Mouse (Mus musculus): ENCODE measurements around the gene Axl. TPM values are rescaled to one million over a fixed set of nuclear protein-coding genes. Genes with fewer than 3 reads are reported as not detected.
"Not testable (repeated sequence)": the region's sequence is repeated elsewhere in the genome, so short reads cannot be mapped to it uniquely, and the experiment has no call there.

Axl gene
- polyA plus RNA-seq, 1 experiment from 2014 or later, result 56.5 TPM

GRCm38 (mm10) chr7:25746844-25747243 is 41.7 kb downstream of the Axl start:
- Histone ChIP-seq H3K27me3 (no peaks in the 10 kb centered on the region), H3K27ac (no peak overlapping the region), H3K9me3 (no peaks in the 10 kb centered on the region), H3K9ac (no peak overlapping the region), H3K4me3 (no peak overlapping the region), H3K36me3 (peaks cover 94% of the 10 kb centered on the region), H3K4me1 (peaks cover under 1% of the 10 kb centered on the region; the same call in 1 of the 2 replicates), H3K4me2 (no peak overlapping the region)
- 42% methylated on average over 3 of the region's 3 CpGs for WGBS
- no peak for ATAC-seq (ENCODE audit: borderline replicate concordance, extremely low read depth, low FRiP score, low TSS enrichment)

GRCm38 (mm10) chr7:25738277-25738676 is 50.2 kb downstream of the Axl start:
- Histone ChIP-seq H3K4me2 (no peak overlapping the region), H3K9ac (no peak overlapping the region), H3K27me3 (no peaks in the 10 kb centered on the region), H3K27ac (no peak overlapping the region), H3K4me1 (no peaks in the 10 kb centered on the region), H3K4me3 (no peak overlapping the region), H3K36me3 (peaks cover 95% of the 10 kb centered on the region), H3K9me3 (no peaks in the 10 kb centered on the region)
- 85% methylated on average over 3 of the region's 3 CpGs for WGBS
- ATAC-seq (ENCODE audit: borderline replicate concordance, extremely low read depth, low FRiP score, low TSS enrichment), result no peak

GRCm38 (mm10) chr7:25736920-25737319 is 51.6 kb downstream of the Axl start:
- Histone ChIP-seq H3K27me3 (no peaks in the 10 kb centered on the region), H3K27ac (no peak overlapping the region), H3K36me3 (peaks cover 95% of the 10 kb centered on the region), H3K4me1 (no peaks in the 10 kb centered on the region), H3K4me2 (no peak overlapping the region), H3K9me3 (no peaks in the 10 kb centered on the region), H3K4me3 (no peak overlapping the region), H3K9ac (no peak overlapping the region)
- 91% methylated on average over 2 of the region's 2 CpGs for WGBS
- ATAC-seq (ENCODE audit: borderline replicate concordance, extremely low read depth, low FRiP score, low TSS enrichment), result no peak

- H3K4me3 ChIP-seq, result no peak overlapping the region
- H3K9ac ChIP-seq, result no peak overlapping the region
- no peaks in the 10 kb centered on the region for H3K4me1 ChIP-seq
- H3K27me3 ChIP-seq, result no peaks in the 10 kb centered on the region
- H3K9me3 ChIP-seq, result no peaks in the 10 kb centered on the region
- no peak for ATAC-seq (ENCODE audit: borderline replicate concordance, extremely low read depth, low FRiP score, low TSS enrichment)
- no peak overlapping the region for H3K4me2 ChIP-seq
- 43% methylated on average over 4 of the region's 4 CpGs for WGBS
- peaks cover 94% of the 10 kb centered on the region for H3K36me3 ChIP-seq
- no peak overlapping the region for H3K27ac ChIP-seq
Observed at GRCm38 (mm10) chr7:25734991-25735390, 53.5 kb downstream of the Axl start.

- Histone ChIP-seq H3K4me1 (no peaks in the 10 kb centered on the region), H3K4me2 (no peak overlapping the region), H3K27ac (no peak overlapping the region), H3K4me3 (no peak overlapping the region), H3K27me3 (no peaks in the 10 kb centered on the region), H3K36me3 (peaks cover 94% of the 10 kb centered on the region), H3K9me3 (no peaks in the 10 kb centered on the region), H3K9ac (no peak overlapping the region)
- 84% methylated on average over 8 of the region's 8 CpGs for WGBS
- ATAC-seq (ENCODE audit: borderline replicate concordance, extremely low read depth, low FRiP score, low TSS enrichment), result no peak
Observed at GRCm38 (mm10) chr7:25731294-25732055, 57.0 kb downstream of the Axl start.

- Histone ChIP-seq H3K4me2 (no peak overlapping the region), H3K36me3 (peaks cover 95% of the 10 kb centered on the region), H3K4me3 (no peak overlapping the region), H3K9ac (no peak overlapping the region), H3K27me3 (no peaks in the 10 kb centered on the region), H3K27ac (no peak overlapping the region), H3K4me1 (no peaks in the 10 kb centered on the region), H3K9me3 (no peaks in the 10 kb centered on the region)
- ATAC-seq (ENCODE audit: borderline replicate concordance, extremely low read depth, low FRiP score, low TSS enrichment), result no peak
- 95% methylated on average over 2 of the region's 2 CpGs for WGBS
Observed at GRCm38 (mm10) chr7:25729862-25730261, 58.6 kb downstream of the Axl start.

- Histone ChIP-seq H3K4me2 (no peak overlapping the region), H3K4me3 (no peak overlapping the region), H3K9ac (no peak overlapping the region), H3K27me3 (no peaks in the 10 kb centered on the region), H3K27ac (no peak overlapping the region), H3K9me3 (no peaks in the 10 kb centered on the region), H3K36me3 (peaks cover 95% of the 10 kb centered on the region), H3K4me1 (no peaks in the 10 kb centered on the region)
- no peak for ATAC-seq (ENCODE audit: borderline replicate concordance, extremely low read depth, low FRiP score, low TSS enrichment)
- 24% methylated on average over 2 of the region's 2 CpGs for WGBS
Observed at GRCm38 (mm10) chr7:25729396-25729795, 59.1 kb downstream of the Axl start.

DNA sequence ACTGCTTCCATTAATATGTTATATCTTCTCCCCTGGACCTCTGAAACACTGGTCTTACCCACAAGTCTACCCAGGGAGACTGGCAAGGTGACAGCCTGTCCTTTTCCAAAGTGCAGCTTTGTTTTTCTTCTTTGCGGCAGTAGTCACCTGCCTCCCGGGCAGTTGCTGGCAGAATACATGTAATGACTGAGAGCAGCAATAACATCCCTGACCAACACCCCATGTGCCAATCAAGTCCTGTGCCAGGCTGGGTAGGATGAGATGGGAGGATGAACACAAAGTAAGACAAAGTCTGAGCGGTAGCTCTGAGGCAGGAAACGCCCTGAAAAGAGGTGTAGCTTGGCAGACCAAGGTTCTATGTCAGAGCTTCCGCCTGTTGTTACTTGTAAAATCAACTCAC is 60.7 kb downstream of the Axl start:
- no peaks in the 10 kb centered on the region for H3K9me3 ChIP-seq
- H3K4me3 ChIP-seq, result no peak overlapping the region
- ATAC-seq (ENCODE audit: borderline replicate concordance, extremely low read depth, low FRiP score, low TSS enrichment), result no peak
- H3K9ac ChIP-seq, result no peak overlapping the region
- H3K4me1 ChIP-seq, result no peaks in the 10 kb centered on the region
- no peak overlapping the region for H3K27ac ChIP-seq
- 92% methylated on average over 5 of the region's 5 CpGs for WGBS
- peaks cover 97% of the 10 kb centered on the region for H3K36me3 ChIP-seq
- H3K4me2 ChIP-seq, result no peak overlapping the region
- H3K27me3 ChIP-seq, result no peaks in the 10 kb centered on the region

DNA sequence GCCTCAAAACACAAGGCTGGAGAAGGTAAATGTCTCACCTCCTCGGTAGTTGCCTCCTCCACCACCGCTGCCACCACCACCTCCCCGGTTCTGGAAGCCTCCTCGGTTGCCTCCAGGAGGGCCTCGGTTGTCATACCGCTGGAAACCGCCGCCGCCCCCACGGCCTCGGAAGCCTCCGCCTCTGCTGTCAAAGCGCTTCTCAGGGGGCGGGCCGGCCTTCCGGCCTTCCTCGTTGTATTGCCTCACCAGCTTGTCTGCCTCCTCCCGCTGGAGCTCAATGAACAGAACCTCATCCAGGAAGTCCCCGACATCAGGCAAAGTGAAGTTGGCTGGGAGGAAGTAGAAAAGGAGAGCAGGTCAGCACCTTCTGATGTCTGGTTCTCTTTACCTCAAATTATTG is 62.6 kb downstream of the Axl start:
- Histone ChIP-seq H3K27me3 (no peaks in the 10 kb centered on the region), H3K4me2 (no peak overlapping the region), H3K4me1 (no peaks in the 10 kb centered on the region), H3K9me3 (no peaks in the 10 kb centered on the region), H3K27ac (no peak overlapping the region), H3K36me3 (peaks cover 95% of the 10 kb centered on the region), H3K4me3 (no peak overlapping the region), H3K9ac (no peak overlapping the region)
- 81% methylated on average over 19 of the region's 19 CpGs for WGBS
- no peak for ATAC-seq (ENCODE audit: borderline replicate concordance, extremely low read depth, low FRiP score, low TSS enrichment)

DNA sequence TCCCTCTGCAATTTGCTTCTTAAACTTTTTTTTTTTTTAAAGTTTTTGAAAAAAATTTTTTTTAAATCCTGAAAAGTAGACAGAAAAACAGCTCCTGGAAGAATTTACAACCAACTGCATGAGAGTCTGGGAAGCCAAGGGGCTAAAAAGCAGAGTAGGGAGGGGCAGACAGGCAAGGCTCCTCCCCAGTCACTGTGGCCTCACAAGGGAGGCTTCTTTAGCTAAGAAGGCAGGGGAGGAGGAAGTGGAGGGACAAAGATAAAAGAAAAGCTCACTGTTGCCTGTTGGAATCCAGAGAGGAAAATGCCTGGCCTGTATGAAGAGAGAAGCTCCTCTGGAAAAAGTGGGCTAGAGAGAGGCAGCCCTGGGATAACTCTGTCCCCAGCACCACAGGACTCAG is 66.7 kb downstream of the Axl start:
- not testable (repeated sequence) for ATAC-seq (ENCODE audit: borderline replicate concordance, extremely low read depth, low FRiP score, low TSS enrichment); H3K27ac ChIP-seq; H3K9ac ChIP-seq; H3K4me2 ChIP-seq; H3K4me3 ChIP-seq; H3K9me3 ChIP-seq; H3K27me3 ChIP-seq
- Histone ChIP-seq H3K36me3 (peaks cover 64% of the 10 kb centered on the region), H3K4me1 (peaks cover 20% of the 10 kb centered on the region)

- Histone ChIP-seq H3K9me3 (no peaks in the 10 kb centered on the region), H3K4me1 (peaks cover 20% of the 10 kb centered on the region), H3K27ac (no peak overlapping the region), H3K36me3 (peaks cover 59% of the 10 kb centered on the region), H3K4me2 (no peak overlapping the region), H3K27me3 (no peaks in the 10 kb centered on the region), H3K9ac (no peak overlapping the region), H3K4me3 (no peak overlapping the region)
- ATAC-seq (ENCODE audit: borderline replicate concordance, extremely low read depth, low FRiP score, low TSS enrichment), result no peak
- 79% methylated on average over 5 of the region's 5 CpGs for WGBS
Observed at GRCm38 (mm10) chr7:25720760-25721159, 67.7 kb downstream of the Axl start.

GRCm38 (mm10) chr7:25719761-25720610 is 68.5 kb downstream of the Axl start:
- peak; percentile 50; the same call in 1 of the 2 replicates for ATAC-seq (ENCODE audit: borderline replicate concordance, extremely low read depth, low FRiP score, low TSS enrichment)
- H3K36me3 ChIP-seq, result peaks cover 59% of the 10 kb centered on the region
- 59% methylated on average over 10 of the region's 10 CpGs for WGBS
- H3K27ac ChIP-seq, result peak overlapping the region; percentile 61
- H3K9me3 ChIP-seq, result no peaks in the 10 kb centered on the region
- H3K4me1 ChIP-seq, result peaks cover 20% of the 10 kb centered on the region
- H3K27me3 ChIP-seq, result no peaks in the 10 kb centered on the region
- H3K4me2 ChIP-seq, result no peak overlapping the region; the same call in 1 of the 2 replicates
- no peak overlapping the region for H3K4me3 ChIP-seq
- no peak overlapping the region for H3K9ac ChIP-seq
